Mouse (Mus musculus) heart, embryonic 11.5 days (tissue): ENCODE measurements around the gene Il21r. TPM values are rescaled to one million over a fixed set of nuclear protein-coding genes. Genes with fewer than 3 reads are reported as not detected.

Source experiments
- ATAC-seq: fragments of 200-750 bp; cut with Nextera tagmentation; replicated peaks from 2 replicates; pipeline ENCODE4 v1.8.0; 2017; ENCODE audit warnings: moderate library complexity; ENCODE audit not compliant: insufficient number of reproducible peaks, low FRiP score, low TSS enrichment
- H3K27ac ChIP-seq: fragments of 300-500 bp; sonication (generic); 2 replicates; pipeline ENCODE4 v1.5.1; 2014; ENCODE audit warnings: mild to moderate bottlenecking, low read depth, low read length
- H3K27me3 ChIP-seq: fragments of 300-500 bp; sonication (generic); 2 replicates; pipeline ENCODE4 v1.6.1; 2014; ENCODE audit warnings: mild to moderate bottlenecking, low read length, mixed read lengths; ENCODE audit not compliant: control insufficient read depth, insufficient read depth
- H3K36me3 ChIP-seq: fragments of 300-500 bp; sonication (generic); 2 replicates; pipeline ENCODE4 v1.6.1; 2014; ENCODE audit warnings: mild to moderate bottlenecking, low read length, moderate library complexity, mixed read lengths; ENCODE audit not compliant: control insufficient read depth, insufficient read depth
- H3K4me1 ChIP-seq: fragments of 300-500 bp; sonication (generic); 2 replicates; pipeline ENCODE4 v1.6.1; 2014; ENCODE audit warnings: low read length; ENCODE audit not compliant: control insufficient read depth, insufficient read depth
- H3K4me2 ChIP-seq: fragments of 300-500 bp; sonication (generic); 2 replicates; pipeline ENCODE4 v1.6.1; 2014; ENCODE audit warnings: mild to moderate bottlenecking, moderate library complexity
- H3K4me3 ChIP-seq: fragments of 300-500 bp; sonication (generic); 2 replicates; pipeline ENCODE4 v1.5.1; 2014; ENCODE audit warnings: low read depth, low read length
- H3K9ac ChIP-seq: fragments of 300-500 bp; sonication (generic); 2 replicates; pipeline ENCODE4 v1.6.1; 2014; ENCODE audit warnings: mild to moderate bottlenecking, low read depth, low read length, moderate library complexity
- H3K9me3 ChIP-seq: fragments of 300-500 bp; sonication (generic); replicated peaks from 2 replicates; pipeline ENCODE4 v1.6.1; 2016; ENCODE audit warnings: low read length; ENCODE audit not compliant: control insufficient read depth
- WGBS: fragments of 180-500 bp; shearing (Covaris S2); extraction: QIAGEN DNeasy Blood & Tissue Kit; methylation state at CpG from one replicate; pipeline ENCODE4 v1.1.7; 2014; ENCODE audit not compliant: insufficient replicate concordance; 5-methylcytosine and 5-hydroxymethylcytosine counted together
- polyA plus RNA-seq: library from polyadenylated mRNA; unstranded; fragments of >200 nt; fragmentation: Nextera tagmentation; extraction: Ambion mirVana; gene quantifications from 2 replicates; pipeline ENCODE4 v1.2.1, GENCODE M21; 2014

The Il21r gene
- polyA plus RNA-seq = 0.10 TPM in 1 of 2 replicates, not detected in the other

DNA sequence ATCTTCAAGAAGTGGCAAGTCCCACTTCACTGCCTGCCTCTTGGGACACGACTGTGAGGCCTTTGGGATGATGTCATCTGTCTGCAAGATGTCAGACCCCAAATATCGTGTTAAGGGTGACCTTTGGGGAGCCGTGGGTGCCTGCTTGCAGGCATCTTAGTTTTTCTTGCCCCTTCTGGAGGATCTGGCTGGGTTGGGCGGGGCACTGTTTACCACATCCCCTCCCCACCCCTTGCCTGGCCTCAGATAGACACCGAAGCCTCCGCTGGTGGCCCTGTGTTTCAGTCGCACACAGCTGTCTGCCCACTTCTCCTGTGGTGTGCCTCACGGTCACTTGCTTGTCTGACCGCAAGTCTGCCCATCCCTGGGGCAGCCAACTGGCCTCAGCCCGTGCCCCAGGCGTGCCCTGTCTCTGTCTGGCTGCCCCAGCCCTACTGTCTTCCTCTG lies at the start of gene Il21r:
Il21r (plus strand) TSS at position 245 of the 447 bp plus-strand sequence.
- H3K9ac ChIP-seq = no peak within 1 kb of the TSS
- no peak within 1 kb of the TSS for H3K4me2 ChIP-seq
- H3K27ac ChIP-seq = no peak within 1 kb of the TSS
- ATAC-seq = no peak; the same call in 1 of the 2 replicates
- peaks cover 10% of the 10 kb centered on the region; the same call in 1 of the 2 replicates for H3K4me1 ChIP-seq
- H3K9me3 ChIP-seq = no peaks in the 10 kb centered on the region
- no peaks in the 10 kb centered on the region for H3K36me3 ChIP-seq
- 56% methylated on average over 11 of the region's 11 CpGs for WGBS
- H3K4me3 ChIP-seq = no peak within 1 kb of the TSS
- H3K27me3 ChIP-seq = no peaks in the 10 kb centered on the region

DNA sequence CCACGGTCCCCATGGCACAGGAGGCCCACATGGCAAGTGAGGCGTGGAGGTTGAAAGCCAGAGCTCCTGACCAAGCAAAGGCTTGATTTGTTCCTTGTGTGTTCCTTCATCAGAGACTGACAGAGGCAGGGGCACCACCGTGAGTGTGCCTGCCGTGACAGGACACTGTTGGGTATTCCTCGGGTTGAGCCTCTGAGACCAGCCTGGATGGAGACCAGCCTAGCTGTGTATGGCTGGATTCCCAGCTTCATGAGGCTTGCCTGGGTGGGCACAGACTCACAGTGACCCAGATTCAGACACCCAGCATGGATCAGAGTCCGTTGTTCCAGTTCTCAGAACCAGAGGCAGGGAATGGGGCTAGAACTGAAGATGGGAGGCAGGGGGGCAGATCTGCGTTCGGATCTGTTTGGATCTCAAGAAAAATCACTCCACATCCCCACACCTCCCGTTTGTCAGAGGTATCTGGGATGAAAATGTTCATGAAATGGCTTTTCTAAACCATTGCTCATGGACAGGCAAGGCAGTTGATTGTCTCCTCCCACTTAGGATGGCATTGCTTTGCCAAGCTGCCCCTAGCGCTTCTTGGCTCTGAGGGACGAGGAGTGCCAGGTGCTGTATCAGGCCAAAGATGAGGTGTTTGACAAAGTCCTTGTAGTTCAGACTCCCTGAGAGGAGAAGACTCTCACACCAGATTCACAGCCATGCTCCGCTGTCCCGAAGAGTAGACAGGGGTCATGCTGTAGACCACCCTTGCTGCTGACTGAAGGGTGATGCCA lies 49.4 kb upstream of the Il21r start:
- Histone ChIP-seq H3K36me3 (no peaks in the 10 kb centered on the region), H3K4me3 (no peak overlapping the region), H3K4me1 (peaks cover 16% of the 10 kb centered on the region), H3K9ac (no peak overlapping the region), H3K9me3 (no peaks in the 10 kb centered on the region), H3K27me3 (peaks cover 11% of the 10 kb centered on the region), H3K4me2 (no peak overlapping the region), H3K27ac (no peak overlapping the region)
- WGBS = 84% methylated on average over 13 of the region's 13 CpGs
- ATAC-seq = no peak

DNA sequence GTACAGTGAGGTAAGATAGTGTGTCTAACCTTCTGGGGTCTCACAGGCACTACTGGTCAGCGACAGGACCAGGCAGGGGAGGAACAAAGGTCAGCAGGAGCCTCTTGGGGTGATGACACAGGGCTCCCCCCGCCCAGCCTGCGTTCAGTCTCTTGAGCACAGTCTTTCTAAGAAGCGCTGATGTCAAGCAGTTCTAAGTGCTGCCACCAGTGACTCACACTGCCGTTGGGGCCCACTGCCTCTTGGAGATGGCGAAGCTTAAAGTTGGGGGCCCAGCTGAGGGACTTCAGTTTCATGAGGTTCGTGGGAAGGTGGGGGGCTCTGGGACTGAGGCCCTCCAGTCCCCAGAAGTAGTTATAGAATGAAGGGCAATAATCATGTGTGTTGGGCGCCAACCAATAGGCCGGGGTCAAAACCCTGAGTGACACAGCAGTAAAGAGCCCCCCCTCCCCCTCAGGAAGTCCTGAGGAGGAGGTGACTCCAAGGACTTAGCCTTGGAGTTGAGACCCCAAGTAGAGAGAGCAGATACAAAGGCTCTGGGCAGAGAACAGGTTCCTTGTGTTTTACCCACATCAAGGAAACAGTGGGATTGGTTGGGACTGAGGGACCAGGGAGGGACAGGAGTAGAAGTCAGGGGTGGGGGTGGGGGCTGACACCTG lies 48.6 kb upstream of the Il21r start:
- no peak for ATAC-seq
- no peaks in the 10 kb centered on the region for H3K36me3 ChIP-seq
- 78% methylated on average over 9 of the region's 9 CpGs for WGBS
- H3K27me3 ChIP-seq = peaks cover 11% of the 10 kb centered on the region
- no peak overlapping the region for H3K9ac ChIP-seq
- H3K4me2 ChIP-seq = no peak overlapping the region
- H3K9me3 ChIP-seq = no peaks in the 10 kb centered on the region
- H3K27ac ChIP-seq = no peak overlapping the region
- peaks cover 18% of the 10 kb centered on the region for H3K4me1 ChIP-seq
- no peak overlapping the region for H3K4me3 ChIP-seq

DNA sequence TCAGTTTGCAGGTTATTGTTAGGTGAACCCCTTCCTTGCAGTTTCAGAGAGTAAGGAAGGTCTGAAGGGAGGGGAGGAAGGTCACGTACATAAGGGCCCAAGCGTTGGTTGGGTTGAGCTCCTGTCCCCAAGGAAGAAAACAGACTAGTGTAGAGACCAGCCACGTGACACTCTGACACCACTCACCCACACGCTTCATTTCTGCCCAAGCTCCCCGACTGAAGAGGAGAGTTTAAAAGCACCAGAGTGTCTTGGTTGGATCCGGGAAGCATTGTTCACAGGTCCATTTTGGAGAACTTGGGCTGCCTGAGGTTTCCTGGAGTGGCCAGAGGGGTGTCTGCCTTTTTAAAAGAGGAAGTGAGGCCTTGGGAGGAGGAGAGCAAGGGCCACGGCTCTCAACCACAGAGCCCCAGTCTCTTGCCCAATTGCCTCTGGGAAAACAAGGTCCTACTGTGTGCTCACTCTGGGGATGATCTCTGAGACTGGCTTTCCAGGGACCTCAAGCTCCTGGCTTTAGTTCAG lies 47.8 kb upstream of the Il21r start:
- no peaks in the 10 kb centered on the region for H3K9me3 ChIP-seq
- H3K27ac ChIP-seq = no peak overlapping the region
- peaks cover 15% of the 10 kb centered on the region for H3K4me1 ChIP-seq
- H3K4me2 ChIP-seq = no peak overlapping the region
- no peak overlapping the region for H3K9ac ChIP-seq
- no peak for ATAC-seq
- WGBS = 74% methylated on average over 7 of the region's 7 CpGs
- H3K4me3 ChIP-seq = no peak overlapping the region
- H3K27me3 ChIP-seq = peaks cover 11% of the 10 kb centered on the region
- H3K36me3 ChIP-seq = no peaks in the 10 kb centered on the region

DNA sequence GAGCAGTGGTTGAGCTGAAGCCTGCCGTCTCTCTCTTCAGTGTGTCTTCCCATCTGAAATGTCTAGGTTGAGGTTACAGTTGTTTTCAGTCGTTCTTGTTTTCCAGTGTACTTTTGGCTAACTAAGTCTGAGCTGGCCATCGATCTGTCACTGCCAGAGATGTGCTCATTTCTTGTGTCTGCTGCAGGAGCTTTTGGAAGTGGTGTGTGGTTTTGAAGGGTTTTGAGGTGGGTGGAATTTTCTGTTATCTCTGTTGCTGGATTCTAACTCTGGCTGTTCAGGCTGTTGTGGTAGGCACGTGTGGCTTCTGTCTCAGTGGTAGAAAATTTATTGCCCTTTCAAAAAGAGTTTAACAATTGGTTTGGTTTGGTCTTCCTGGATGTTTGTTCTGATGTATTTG lies 47.1 kb upstream of the Il21r start:
- Histone ChIP-seq H3K36me3 (no peaks in the 10 kb centered on the region), H3K4me3 (no peak overlapping the region), H3K27me3 (peaks cover 11% of the 10 kb centered on the region), H3K4me1 (peaks cover 10% of the 10 kb centered on the region), H3K9me3 (no peaks in the 10 kb centered on the region), H3K27ac (no peak overlapping the region), H3K9ac (no peak overlapping the region), H3K4me2 (no peak overlapping the region)
- no peak for ATAC-seq
- 47% methylated on average over 4 of the region's 4 CpGs for WGBS

DNA sequence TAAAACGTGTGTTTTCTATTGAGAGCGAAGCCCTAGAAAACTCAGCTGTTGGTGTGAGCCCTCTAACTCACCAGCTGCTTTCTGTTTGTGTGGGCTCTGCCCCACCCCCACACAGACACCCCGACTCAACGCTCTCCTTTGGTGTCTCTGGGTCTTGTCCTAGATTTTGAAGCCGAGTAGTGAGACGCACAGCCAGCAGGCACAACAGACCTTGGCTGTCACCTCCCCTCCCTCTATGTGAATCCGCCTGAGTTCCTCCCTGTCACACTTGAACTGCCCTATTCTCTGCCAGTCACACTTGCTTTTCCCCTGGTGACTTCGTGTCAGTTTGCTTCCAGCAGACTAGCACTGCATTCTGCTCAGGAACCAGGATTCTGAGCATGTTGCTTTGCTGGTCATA lies 46.4 kb upstream of the Il21r start:
- no peak overlapping the region for H3K4me3 ChIP-seq
- 57% methylated on average over 8 of the region's 8 CpGs for WGBS
- no peak overlapping the region for H3K9ac ChIP-seq
- H3K4me1 ChIP-seq = peaks cover 6% of the 10 kb centered on the region
- H3K4me2 ChIP-seq = no peak overlapping the region
- H3K36me3 ChIP-seq = no peaks in the 10 kb centered on the region
- no peak for ATAC-seq
- H3K27ac ChIP-seq = no peak overlapping the region
- peaks cover 11% of the 10 kb centered on the region for H3K27me3 ChIP-seq
- H3K9me3 ChIP-seq = no peaks in the 10 kb centered on the region

DNA sequence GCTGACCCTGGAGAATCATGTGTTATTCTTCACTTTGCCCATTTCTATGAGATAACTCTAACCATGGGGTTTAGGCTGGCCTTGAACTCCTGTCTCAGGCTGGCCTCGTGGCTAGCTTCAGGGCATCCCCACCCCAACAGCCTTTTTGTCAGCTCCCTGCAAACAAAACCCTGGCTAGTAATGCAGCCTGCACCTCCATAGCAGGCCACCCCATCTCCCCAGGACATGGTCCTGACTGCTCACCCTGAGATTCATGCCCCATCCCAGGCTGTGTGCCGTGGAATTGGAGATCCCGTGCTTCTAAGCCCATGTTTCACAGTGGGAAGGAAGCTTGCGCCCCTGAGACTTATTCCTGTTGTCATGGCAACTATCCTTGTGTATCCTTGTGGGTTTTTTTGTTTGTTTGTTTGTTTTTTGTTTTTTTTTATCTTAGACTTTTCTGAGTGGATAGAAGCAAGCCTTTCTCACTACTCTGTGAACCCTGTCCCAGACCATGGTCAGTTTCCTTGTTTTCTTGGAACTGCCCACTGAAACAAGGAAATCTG lies 44.8 kb upstream of the Il21r start:
- H3K4me3 ChIP-seq = no peak overlapping the region
- WGBS = 67% methylated on average over 4 of the region's 4 CpGs
- H3K4me2 ChIP-seq = no peak overlapping the region
- H3K36me3 ChIP-seq = no peaks in the 10 kb centered on the region
- peaks cover 5% of the 10 kb centered on the region for H3K27me3 ChIP-seq
- H3K27ac ChIP-seq = no peak overlapping the region
- ATAC-seq = no peak
- H3K4me1 ChIP-seq = peaks cover 6% of the 10 kb centered on the region
- H3K9me3 ChIP-seq = no peaks in the 10 kb centered on the region
- H3K9ac ChIP-seq = no peak overlapping the region

DNA sequence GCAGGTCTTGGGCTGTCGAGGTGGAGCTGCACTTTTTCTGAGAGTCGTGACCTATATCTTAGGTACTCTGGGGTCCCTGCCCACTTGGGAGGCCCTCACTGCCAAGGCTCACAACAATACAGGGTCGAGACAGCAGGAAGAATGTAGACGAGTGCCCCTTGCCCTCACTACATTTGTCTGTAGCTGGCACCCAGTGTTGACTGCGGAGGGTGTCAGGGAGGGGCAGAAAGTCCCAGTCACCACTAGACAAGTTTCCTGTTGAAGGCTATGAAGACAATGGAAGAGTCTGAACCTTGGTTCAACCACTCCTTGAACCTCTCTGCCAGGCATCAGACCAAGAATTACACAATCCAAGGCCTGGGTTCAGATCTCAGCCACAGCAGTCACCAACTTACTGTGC lies 44.2 kb upstream of the Il21r start:
- H3K9ac ChIP-seq = no peak overlapping the region
- peaks cover 2% of the 10 kb centered on the region; the same call in 1 of the 2 replicates for H3K27me3 ChIP-seq
- ATAC-seq = no peak
- H3K4me2 ChIP-seq = no peak overlapping the region
- WGBS = 54% methylated on average over 5 of the region's 5 CpGs
- no peaks in the 10 kb centered on the region for H3K36me3 ChIP-seq
- H3K27ac ChIP-seq = no peak overlapping the region
- no peak overlapping the region for H3K4me3 ChIP-seq
- peaks cover 6% of the 10 kb centered on the region for H3K4me1 ChIP-seq
- H3K9me3 ChIP-seq = no peaks in the 10 kb centered on the region
